Mouse (Mus musculus) stomach, embryonic 14.5 days (tissue): ENCODE data around the gene Pafah2. TPM values are rescaled to one million over a fixed set of nuclear protein-coding genes. Genes with fewer than 3 reads are reported as not detected.

Source experiments
- ATAC-seq: fragments of 200-750 bp; cut with Nextera tagmentation; 2 replicates; pipeline ENCODE4 v1.8.0; 2017; ENCODE audit warnings: low read depth, moderate TSS enrichment; ENCODE audit not compliant: insufficient number of reproducible peaks, insufficient read depth, low FRiP score
- H3K27ac ChIP-seq: fragments of 300-500 bp; sonication (generic); 2 replicates; pipeline ENCODE4 v1.5.1; 2014; ENCODE audit warnings: mild to moderate bottlenecking, low read length, moderate library complexity, mixed read lengths
- H3K27me3 ChIP-seq: fragments of 300-500 bp; sonication (generic); 2 replicates; pipeline ENCODE4 v1.6.1; 2014; ENCODE audit warnings: low read length, control low read depth, mixed read lengths; ENCODE audit not compliant: control insufficient read depth, insufficient read depth
- H3K36me3 ChIP-seq: fragments of 300-500 bp; sonication (generic); 2 replicates; pipeline ENCODE4 v1.6.1; 2014; ENCODE audit warnings: mild to moderate bottlenecking, control low read depth, low read length, moderate library complexity, mixed read lengths; ENCODE audit not compliant: control insufficient read depth, insufficient read depth
- H3K4me1 ChIP-seq: fragments of 300-500 bp; sonication (generic); 2 replicates; pipeline ENCODE4 v1.6.1; 2014; ENCODE audit warnings: low read length, control low read depth, mixed read lengths; ENCODE audit not compliant: control insufficient read depth, insufficient read depth
- H3K4me2 ChIP-seq: fragments of 300-500 bp; sonication (generic); replicated peaks from 2 replicates; pipeline ENCODE4 v1.6.1; 2014; ENCODE audit warnings: low read depth, low read length, control low read depth
- H3K4me3 ChIP-seq: fragments of 300-500 bp; sonication (generic); 2 replicates; pipeline ENCODE4 v1.5.1; 2014; ENCODE audit warnings: low read depth, low read length, control low read depth
- H3K9ac ChIP-seq: fragments of 300-500 bp; sonication (generic); replicated peaks from 2 replicates; pipeline ENCODE4 v1.6.1; 2014; ENCODE audit warnings: low read depth, mild to moderate bottlenecking, control low read depth, low read length, moderate library complexity, mixed read lengths
- H3K9me3 ChIP-seq: fragments of 300-500 bp; sonication (generic); 2 replicates; pipeline ENCODE4 v1.6.1; 2016; ENCODE audit warnings: low read depth, low read length, control low read depth; ENCODE audit not compliant: control insufficient read depth
- WGBS: fragments of 180-500 bp; shearing (Covaris S2); extraction: QIAGEN DNeasy Blood & Tissue Kit; methylation state at CpG from one replicate; pipeline ENCODE4 v1.1.7; 2014; 5-methylcytosine and 5-hydroxymethylcytosine counted together
- polyA plus RNA-seq: library from polyadenylated mRNA; unstranded; fragments of >200 nt; fragmentation: Nextera tagmentation; extraction: Ambion mirVana; gene quantifications from 2 replicates; pipeline ENCODE4 v1.2.1, GENCODE M21; 2014

The Pafah2 gene
- polyA plus RNA-seq, 1 experiment from 2014 or later = 15.1 TPM

- Histone ChIP-seq H3K27ac (no peak overlapping the region), H3K4me2 (no peak overlapping the region), H3K4me1 (no peaks in the 10 kb centered on the region), H3K27me3 (no peaks in the 10 kb centered on the region), H3K9me3 (no peaks in the 10 kb centered on the region), H3K36me3 (no peaks in the 10 kb centered on the region), H3K9ac (no peak overlapping the region), H3K4me3 (no peak overlapping the region)
- 52% methylated on average over 7 of the region's 7 CpGs for WGBS
- ATAC-seq = no peak
Measured at GRCm38 (mm10) chr4:134417111-134417510, 21.0 kb downstream of the Pafah2 start.

GRCm38 (mm10) chr4:134421971-134422370 is 25.9 kb downstream of the Pafah2 start:
- Histone ChIP-seq H3K27me3 (no peaks in the 10 kb centered on the region), H3K4me2 (no peak overlapping the region), H3K4me3 (no peak overlapping the region), H3K9me3 (no peaks in the 10 kb centered on the region), H3K36me3 (no peaks in the 10 kb centered on the region; the same call in 1 of the 2 replicates), H3K4me1 (no peaks in the 10 kb centered on the region), H3K9ac (no peak overlapping the region), H3K27ac (no peak overlapping the region)
- ATAC-seq = no peak
- 71% methylated on average over 11 of the region's 11 CpGs for WGBS

- no peak overlapping the region for H3K4me2 ChIP-seq
- H3K27ac ChIP-seq = no peak overlapping the region
- no peaks in the 10 kb centered on the region for H3K9me3 ChIP-seq
- H3K27me3 ChIP-seq = no peaks in the 10 kb centered on the region
- H3K36me3 ChIP-seq = no peaks in the 10 kb centered on the region; the same call in 1 of the 2 replicates
- no peak overlapping the region for H3K4me3 ChIP-seq
- no peak for ATAC-seq
- no peak overlapping the region for H3K9ac ChIP-seq
- no peaks in the 10 kb centered on the region for H3K4me1 ChIP-seq
- 90% methylated on average over 7 of the region's 7 CpGs for WGBS
Measured at GRCm38 (mm10) chr4:134423949-134424348, 27.8 kb downstream of the Pafah2 start.

GRCm38 (mm10) chr4:134425088-134425487 is 29.0 kb downstream of the Pafah2 start:
- no peak overlapping the region for H3K4me3 ChIP-seq
- WGBS = 61% methylated on average over 7 of the region's 7 CpGs
- no peaks in the 10 kb centered on the region for H3K9me3 ChIP-seq
- no peak for ATAC-seq
- no peak overlapping the region for H3K9ac ChIP-seq
- H3K27ac ChIP-seq = no peak overlapping the region
- H3K4me2 ChIP-seq = no peak overlapping the region
- H3K4me1 ChIP-seq = peaks cover 2% of the 10 kb centered on the region; the same call in 1 of the 2 replicates
- no peaks in the 10 kb centered on the region for H3K27me3 ChIP-seq
- no peaks in the 10 kb centered on the region; the same call in 1 of the 2 replicates for H3K36me3 ChIP-seq

- no peaks in the 10 kb centered on the region for H3K27me3 ChIP-seq
- ATAC-seq = peak; percentile 88; the same call in 1 of the 2 replicates
- H3K9me3 ChIP-seq = no peaks in the 10 kb centered on the region
- no peak overlapping the region for H3K4me3 ChIP-seq
- H3K4me2 ChIP-seq = peak overlapping the region; percentile 21
- 26% methylated on average over 23 of the region's 23 CpGs for WGBS
- H3K36me3 ChIP-seq = no peaks in the 10 kb centered on the region; the same call in 1 of the 2 replicates
- peak overlapping the region; percentile 86 for H3K27ac ChIP-seq
- H3K4me1 ChIP-seq = peaks cover 12% of the 10 kb centered on the region
- H3K9ac ChIP-seq = no peak overlapping the region
Measured at GRCm38 (mm10) chr4:134430381-134431004, 34.4 kb downstream of the Pafah2 start.

GRCm38 (mm10) chr4:134432686-134433360 is 36.7 kb downstream of the Pafah2 start:
- ATAC-seq = no peak
- Histone ChIP-seq H3K27me3 (no peaks in the 10 kb centered on the region), H3K9ac (no peak overlapping the region), H3K4me3 (no peak overlapping the region), H3K9me3 (no peaks in the 10 kb centered on the region), H3K4me1 (peaks cover 12% of the 10 kb centered on the region), H3K36me3 (no peaks in the 10 kb centered on the region), H3K4me2 (no peak overlapping the region), H3K27ac (no peak overlapping the region)
- 82% methylated on average over 15 of the region's 15 CpGs for WGBS

- no peaks in the 10 kb centered on the region for H3K36me3 ChIP-seq
- H3K27me3 ChIP-seq = no peaks in the 10 kb centered on the region
- H3K9me3 ChIP-seq = no peaks in the 10 kb centered on the region
- H3K4me2 ChIP-seq = no peak overlapping the region
- 0 out of 2 replicates have a peak, but pooled peaks cover 1% of the 10 kb centered on the region for H3K4me1 ChIP-seq
- H3K27ac ChIP-seq = no peak overlapping the region
- WGBS = 25% methylated on average over 7 of the region's 7 CpGs
- H3K9ac ChIP-seq = no peak overlapping the region
- H3K4me3 ChIP-seq = no peak overlapping the region
- no peak for ATAC-seq
Measured at GRCm38 (mm10) chr4:134436185-134436584, 40.1 kb downstream of the Pafah2 start.

- H3K27me3 ChIP-seq = no peaks in the 10 kb centered on the region
- no peaks in the 10 kb centered on the region for H3K9me3 ChIP-seq
- no peak overlapping the region for H3K4me2 ChIP-seq
- no peak overlapping the region for H3K27ac ChIP-seq
- H3K4me3 ChIP-seq = no peak overlapping the region
- no peak overlapping the region for H3K9ac ChIP-seq
- 55% methylated on average over 10 of the region's 10 CpGs for WGBS
- no peak for ATAC-seq
- no peaks in the 10 kb centered on the region for H3K36me3 ChIP-seq
- H3K4me1 ChIP-seq = no peaks in the 10 kb centered on the region
Measured at GRCm38 (mm10) chr4:134436659-134437058, 40.5 kb downstream of the Pafah2 start.
